Mouse (Mus musculus) layer of hippocampus, adult 18-20 months (tissue): ENCODE data around the gene Cdv3. TPM values are rescaled to one million over a fixed set of nuclear protein-coding genes. Genes with fewer than 3 reads are reported as not detected.

Experiments used
- DNase-seq, 2 experiments: peaks; one replicate each; pipeline ENCODE4 v3.0.0; 2022; ENCODE audit warnings: low spot score in 2 of 2
- long read RNA-seq: library from polyadenylated mRNA; stranded (forward); transcript quantifications from one replicate; pipeline ENCODE4 v2.0.0, GENCODE M21; 2021
- total RNA-seq, 2 experiments: library from RNA; stranded (reverse); gene quantifications; 2 replicates each; pipeline ENCODE4 v1.2.3; 2021

The Cdv3 gene
- total RNA-seq, result 10 to 100 TPM; 63.8 to 67.7 TPM
- long read RNA-seq, partial matches to known transcripts, result 1 of 14 reads
- long read RNA-seq, other reads (novel, unspliced or antisense), result 9 of 14 reads

- peak; percentile 100 for DNase-seq
Observed at GRCm38 (mm10) chr9:103365290-103366247, at the start of gene Cdv3. Gene Cdv3, minus strand, starts transcription at chr9:103365840.

GRCm38 (mm10) chr9:103413457-103413856 lies 47.8 kb upstream of the Cdv3 start:
- no peak for DNase-seq

- no peak for DNase-seq
Observed at GRCm38 (mm10) chr9:103409119-103409518, 43.5 kb upstream of the Cdv3 start.

GRCm38 (mm10) chr9:103408136-103408777 lies 42.6 kb upstream of the Cdv3 start:
- no peak for DNase-seq

GRCm38 (mm10) chr9:103403331-103403973 lies 37.8 kb upstream of the Cdv3 start:
- no peak for DNase-seq

- peak; percentile 7 to 34 for DNase-seq
Observed at GRCm38 (mm10) chr9:103398509-103399157, 33.0 kb upstream of the Cdv3 start.

- DNase-seq, result no peak
Observed at GRCm38 (mm10) chr9:103393256-103393655, 27.6 kb upstream of the Cdv3 start.

GRCm38 (mm10) chr9:103391796-103392372 lies 26.2 kb upstream of the Cdv3 start:
- DNase-seq, result no peak

- DNase-seq, result no peak
Observed at GRCm38 (mm10) chr9:103389261-103389660, 23.6 kb upstream of the Cdv3 start.

GRCm38 (mm10) chr9:103387011-103387653 lies 21.5 kb upstream of the Cdv3 start:
- DNase-seq, result no peak

- no peak for DNase-seq
Observed at GRCm38 (mm10) chr9:103386573-103386972, 20.9 kb upstream of the Cdv3 start.

- DNase-seq, result no peak
Observed at GRCm38 (mm10) chr9:103385600-103385999, 20.0 kb upstream of the Cdv3 start.

GRCm38 (mm10) chr9:103384141-103384796 lies 18.6 kb upstream of the Cdv3 start:
- DNase-seq, result no peak

- DNase-seq, result no peak
Observed at GRCm38 (mm10) chr9:103383576-103383975, 17.9 kb upstream of the Cdv3 start.

GRCm38 (mm10) chr9:103382989-103383388 lies 17.3 kb upstream of the Cdv3 start:
- DNase-seq, result no peak

GRCm38 (mm10) chr9:103380566-103380965 lies 14.9 kb upstream of the Cdv3 start:
- no peak for DNase-seq

- no peak for DNase-seq
Observed at GRCm38 (mm10) chr9:103379199-103379598, 13.6 kb upstream of the Cdv3 start.

- DNase-seq, result no peak
Observed at GRCm38 (mm10) chr9:103378686-103379085, 13.0 kb upstream of the Cdv3 start.
